Mouse (Mus musculus) testis, adult 2 months (tissue): Measurements from ENCODE around the gene Creg2.

Source experiments
- CTCF ChIP-seq: fragments of 200-500 bp; IDR thresholded peaks from 2 replicates; pipeline ENCODE4 v1.5.1; 2012; ENCODE audit warnings: low read depth, mild to moderate bottlenecking, inconsistent platforms, low read length, moderate library complexity; ENCODE audit not compliant: control insufficient read depth, insufficient read depth, insufficient replicate concordance
- POLR2A ChIP-seq: fragments of 200-500 bp; IDR thresholded peaks from 2 replicates; pipeline ENCODE4 v1.6.1; 2012; ENCODE audit warnings: low read depth, mild to moderate bottlenecking, inconsistent platforms, low read length, moderate library complexity; ENCODE audit not compliant: control insufficient read depth

GRCm38 (mm10) chr1:39648584-39648983, 2.7 kb downstream of the Creg2 start:
- no peak for TF ChIP-seq CTCF
- TF ChIP-seq POLR2A, result no peak
